Mouse (Mus musculus): ENCODE results near the gene Trim43b. TPM values are rescaled to one million over a fixed set of nuclear protein-coding genes. Genes with fewer than 3 reads are reported as not detected.
A peak's percentile ranks its signal among the peaks of the same experiment; 100 is the strongest.
"Not testable (repeated sequence)": the region's sequence is repeated elsewhere in the genome, so short reads cannot be mapped to it uniquely, and the experiment has no call there.

Trim43b gene
- total RNA-seq (2021): not detected
- long read RNA-seq, experiment 1: 0 reads
- long read RNA-seq, experiment 2, partial matches to known transcripts: 0 of 1 reads
- long read RNA-seq, experiment 2, other reads (novel, unspliced or antisense): 0 of 1 reads

GRCm38 (mm10) chr9:89092735-89093134 lies at the start of gene Trim43b:
Gene Trim43b, minus strand, starts transcription at chr9:89092835.
- DNase-seq: not testable (repeated sequence)

- DNase-seq: not testable (repeated sequence)
Observed at GRCm38 (mm10) chr9:89104576-89104975, 11.9 kb upstream of the Trim43b start.

- not testable (repeated sequence) for DNase-seq
Observed at GRCm38 (mm10) chr9:89086746-89087145, 5.9 kb downstream of the Trim43b start.

GRCm38 (mm10) chr9:89079637-89080036 lies 13.0 kb downstream of the Trim43b start:
- not testable (repeated sequence) for DNase-seq

GRCm38 (mm10) chr9:89076508-89076907 lies 16.1 kb downstream of the Trim43b start:
- DNase-seq: not testable (repeated sequence)

GRCm38 (mm10) chr9:89067143-89067501 lies 25.5 kb downstream of the Trim43b start:
- DNase-seq: not testable (repeated sequence)

- peak; percentile 64 for DNase-seq
Observed at GRCm38 (mm10) chr9:89066378-89067142, 26.1 kb downstream of the Trim43b start.

Other genes with a start within 250 kb of the Trim43b start
- gene Bcl2a1a, start 135.9 kb downstream of the Trim43b start, total RNA-seq (2021): under 1 TPM in 1 of 2 experiments, not detected in 1; 0.63 TPM
- 1 to 10 TPM in 1 of 2 experiments, under 1 TPM in 1; 0.40 to 1.2 TPM for gene Bcl2a1b, start 106.4 kb upstream of the Trim43b start, total RNA-seq (2021)
- gene Gm29094, start 106.5 kb upstream of the Trim43b start, total RNA-seq (2021): not detected
- gene Mthfs, start 117.8 kb upstream of the Trim43b start, total RNA-seq (2021): 10 to 100 TPM; 11.4 to 12.6 TPM

All from gastrocnemius, postnatal 10 days (tissue).